Mouse (Mus musculus) bone marrow, adult 2 months (tissue): ENCODE measurements around the gene Olfr1510. TPM values are rescaled to one million over a fixed set of nuclear protein-coding genes. Genes with fewer than 3 reads are reported as not detected.
"Not testable (repeated sequence)": the region's sequence is repeated elsewhere in the genome, so short reads cannot be mapped to it uniquely, and the experiment has no call there.

Experiments
- H3K27ac ChIP-seq: fragments of 200-500 bp; 2 replicates; pipeline ENCODE4 v1.5.1; 2012; ENCODE audit warnings: low read depth, mild to moderate bottlenecking, control low read depth, inconsistent platforms, low read length; ENCODE audit not compliant: control insufficient read depth, poor library complexity, insufficient read depth
- H3K4me1 ChIP-seq: fragments of 200-500 bp; 2 replicates; pipeline ENCODE4 v1.6.1; 2011; ENCODE audit warnings: low read length; ENCODE audit not compliant: control insufficient read depth, insufficient read depth
- H3K4me3 ChIP-seq: fragments of 200-500 bp; replicated peaks from 2 replicates; pipeline ENCODE3; 2011; ENCODE audit warnings: mild to moderate bottlenecking, low read depth, low read length, control low read depth; ENCODE audit not compliant: control insufficient read depth
- CTCF ChIP-seq: fragments of 200-500 bp; IDR thresholded peaks from 2 replicates; pipeline ENCODE4 v1.5.1; 2011; ENCODE audit warnings: low read length, control low read depth; ENCODE audit not compliant: control insufficient read depth, insufficient read depth
- POLR2A ChIP-seq: fragments of 200-500 bp; IDR thresholded peaks from 2 replicates; pipeline ENCODE4 v1.6.1; 2011; ENCODE audit warnings: low read depth, mild to moderate bottlenecking, control low read depth, low read length, borderline replicate concordance; ENCODE audit not compliant: control insufficient read depth
- WGBS: fragments of 180-500 bp; shearing (Covaris S2); methylation state at CpG from one replicate; pipeline ENCODE4 v1.1.7; 2018; 5-methylcytosine and 5-hydroxymethylcytosine counted together
- polyA plus RNA-seq: library from polyadenylated mRNA; stranded (reverse); fragments of >200 nt; gene quantifications from 2 replicates; pipeline ENCODE4 v1.2.4, GENCODE M21; 2011; ENCODE audit warnings: low replicate concordance; ENCODE audit not compliant: missing spikeins, insufficient read depth, insufficient read length

Gene Olfr1510
- not detected in 2 replicates for polyA plus RNA-seq

GRCm38 (mm10) chr14:52414273-52414672, at the start of gene Olfr1510:
Gene Olfr1510, minus strand, starts transcription at chr14:52414373.
- TF ChIP-seq POLR2A (no peak), CTCF (no peak)

GRCm38 (mm10) chr14:52461928-52462327, 47.8 kb upstream of the Olfr1510 start:
- Histone ChIP-seq H3K4me3 (no peak overlapping the region), H3K27ac (no peak overlapping the region), H3K4me1 (no peaks in the 10 kb centered on the region; the same call in 1 of the 2 replicates)
- TF ChIP-seq CTCF (no peak), POLR2A (no peak)

More at GRCm38 (mm10) chr14:52414273-52414672, at the start of gene Olfr1510:
- 95% methylated on average over 3 of the region's 3 CpGs for WGBS
- Histone ChIP-seq H3K4me3 (no peak within 1 kb of the TSS), H3K27ac (no peak within 1 kb of the TSS), H3K4me1 (no peaks in the 10 kb centered on the region)

GRCm38 (mm10) chr14:52451138-52451537, 37.0 kb upstream of the Olfr1510 start:
- Histone ChIP-seq H3K27ac (peak overlapping the region; percentile 56), H3K4me1 (peaks cover 2% of the 10 kb centered on the region), H3K4me3 (no peak overlapping the region)
- TF ChIP-seq CTCF = no peak
- TF ChIP-seq POLR2A = no peak
- WGBS = 2% methylated on average over 8 of the region's 8 CpGs

- H3K27ac ChIP-seq = no peak within 1 kb of the TSS
- TF ChIP-seq POLR2A (no peak), CTCF (no peak)
- no peaks in the 10 kb centered on the region for H3K4me1 ChIP-seq
- no peak within 1 kb of the TSS for H3K4me3 ChIP-seq
Observed at GRCm38 (mm10) chr14:52442690-52443089, 28.5 kb upstream of the Olfr1510 start, which contains the start of gene Olfr1509. Gene Olfr1509, plus strand, starts transcription at chr14:52442990.

- 71% methylated on average over 1 of the region's 1 CpGs for whole genome bisulfite sequencing
- TF ChIP-seq CTCF (no peak), POLR2A (no peak)
- no peaks in the 10 kb centered on the region for H3K4me1 ChIP-seq
- no peak overlapping the region for H3K4me3 ChIP-seq
- H3K27ac ChIP-seq = no peak overlapping the region
Observed at GRCm38 (mm10) chr14:52427686-52428085, 13.5 kb upstream of the Olfr1510 start.

GRCm38 (mm10) chr14:52410142-52410919, 3.8 kb downstream of the Olfr1510 start:
- H3K4me3 ChIP-seq = not testable (repeated sequence)
- WGBS = 46% methylated on average over 8 of the region's 10 CpGs

GRCm38 (mm10) chr14:52397279-52397678, 16.9 kb downstream of the Olfr1510 start, which contains the start of gene Olfr1511:
Gene Olfr1511, minus strand, starts transcription at chr14:52397379.
- WGBS = 67% methylated on average over 4 of the region's 4 CpGs
- Histone ChIP-seq H3K4me3 (no peak within 1 kb of the TSS), H3K27ac (no peak within 1 kb of the TSS), H3K4me1 (no peaks in the 10 kb centered on the region)
- TF ChIP-seq POLR2A = no peak
- no peak for TF ChIP-seq CTCF

More at GRCm38 (mm10) chr14:52410142-52410919, 3.8 kb downstream of the Olfr1510 start:
- not testable (repeated sequence) for H3K4me1 ChIP-seq, H3K27ac ChIP-seq

- H3K4me1 ChIP-seq, H3K27ac ChIP-seq, H3K4me3 ChIP-seq: not testable (repeated sequence)
- 25% methylated on average over 9 of the region's 9 CpGs for WGBS
Observed at GRCm38 (mm10) chr14:52390084-52390848, 23.9 kb downstream of the Olfr1510 start.
